Mouse (Mus musculus) neural tube, embryonic 12.5 days (tissue): ENCODE data around the gene Grxcr1. TPM values are rescaled to one million over a fixed set of nuclear protein-coding genes. Genes with fewer than 3 reads are reported as not detected.

Experiments
- polyA plus RNA-seq: library from polyadenylated mRNA; unstranded; fragments of >200 nt; fragmentation: Nextera tagmentation; extraction: Ambion mirVana; gene quantifications from 2 replicates; pipeline ENCODE4 v1.2.1, GENCODE M21; 2016

Gene Grxcr1
- polyA plus RNA-seq, 1 experiment from 2014 or later: 0.24 TPM

Other genes starting within 250 kb of the Grxcr1 start
- 34.7 and 35.7 TPM in 2 replicates for gene Atp8a1, start 184.4 kb upstream of the Grxcr1 start, polyA plus RNA-seq
- not detected in 2 replicates for gene Gm5108, start 90.2 kb upstream of the Grxcr1 start, polyA plus RNA-seq
- not detected in 2 replicates for gene Gm21905, start 85.4 kb upstream of the Grxcr1 start, polyA plus RNA-seq